Mouse (Mus musculus) erythroblast, adult 5-6 weeks (primary cell): ENCODE results near the gene Gnb1l. TPM values are rescaled to one million over a fixed set of nuclear protein-coding genes. Genes with fewer than 3 reads are reported as not detected.
A peak's percentile ranks its signal among the peaks of the same experiment; 100 is the strongest.

ENCODE experiments used
- ATAC-seq: replicated peaks from 2 replicates; pipeline ENCODE4 v1.8.0; 2016; ENCODE audit warnings: moderate number of reproducible peaks, mild to moderate bottlenecking, moderate TSS enrichment, inconsistent platforms; ENCODE audit not compliant: poor library complexity, low FRiP score, severe bottlenecking
- total RNA-seq, 2 experiments: library from RNA; stranded (forward) in 1 of 2; stranded (reverse) in 1 of 2; fragments of 150-400 nt in 1 of 2; fragments of 200-764, 138-1000 nt in 1 of 2; gene quantifications; 2 replicates each; pipeline versions ENCODE4 v1.2.3 to v1.2.4; 2015 to 2017; ENCODE audit warnings: low replicate concordance in 2 of 2

Gene Gnb1l
- total RNA-seq, 2 experiments from 2014 or later = 0.94 to 10.6 TPM

- ATAC-seq = no peak
Observed at GRCm38 (mm10) chr16:18480933-18481485, 17.5 kb upstream of the Gnb1l start.

GRCm38 (mm10) chr16:18482431-18482830 lies 16.1 kb upstream of the Gnb1l start:
- ATAC-seq = no peak

- no peak for ATAC-seq
Observed at GRCm38 (mm10) chr16:18483839-18484238, 14.7 kb upstream of the Gnb1l start.

GRCm38 (mm10) chr16:18484386-18484785 lies 14.1 kb upstream of the Gnb1l start:
- no peak for ATAC-seq

GRCm38 (mm10) chr16:18484794-18485435 lies 13.6 kb upstream of the Gnb1l start:
- ATAC-seq = no peak

GRCm38 (mm10) chr16:18486126-18486525 lies 12.4 kb upstream of the Gnb1l start:
- ATAC-seq = no peak

- ATAC-seq = no peak
Observed at GRCm38 (mm10) chr16:18490281-18490680, 8.2 kb upstream of the Gnb1l start.

- ATAC-seq = no peak
Observed at GRCm38 (mm10) chr16:18490894-18491293, 7.6 kb upstream of the Gnb1l start.

- ATAC-seq = peak; percentile 64
Observed at GRCm38 (mm10) chr16:18497865-18498515, 523 bp upstream of the Gnb1l start.

GRCm38 (mm10) chr16:18498996-18499395 lies 483 bp downstream of the Gnb1l start:
- peak; percentile 37; the same call in 1 of the 2 replicates for ATAC-seq

GRCm38 (mm10) chr16:18501531-18501930 lies 3.0 kb downstream of the Gnb1l start:
- ATAC-seq = no peak

- no peak for ATAC-seq
Observed at GRCm38 (mm10) chr16:18503566-18504342, 5.2 kb downstream of the Gnb1l start.

GRCm38 (mm10) chr16:18506524-18507199 lies 8.1 kb downstream of the Gnb1l start:
- ATAC-seq = no peak

- ATAC-seq = no peak
Observed at GRCm38 (mm10) chr16:18507200-18507549, 8.7 kb downstream of the Gnb1l start.

- ATAC-seq = no peak
Observed at GRCm38 (mm10) chr16:18511741-18512140, 13.2 kb downstream of the Gnb1l start.

GRCm38 (mm10) chr16:18513508-18513907 lies 15.0 kb downstream of the Gnb1l start:
- no peak for ATAC-seq

GRCm38 (mm10) chr16:18518091-18518490 lies 19.6 kb downstream of the Gnb1l start:
- peak; percentile 57; the same call in 1 of the 2 replicates for ATAC-seq

- ATAC-seq = no peak
Observed at GRCm38 (mm10) chr16:18523563-18524245, 25.2 kb downstream of the Gnb1l start.

GRCm38 (mm10) chr16:18528656-18529055 lies 30.1 kb downstream of the Gnb1l start:
- no peak for ATAC-seq
